Mouse (Mus musculus) ES-Bruce4 (cell line): Measurements from ENCODE around the gene Itpkc.

Source experiments
- CTCF ChIP-seq: IDR thresholded peaks from one replicate; pipeline ENCODE4 v1.8.1; 2011; ENCODE audit warnings: low read depth, low read length
- POLR2A ChIP-seq: IDR thresholded peaks from one replicate; pipeline ENCODE4 v1.8.1; 2011; ENCODE audit warnings: low read length; ENCODE audit not compliant: insufficient read depth

- peak; percentile 58 for TF ChIP-seq CTCF
- TF ChIP-seq POLR2A, result no peak
Measured at GRCm38 (mm10) chr7:27255721-27256120, 27.3 kb upstream of the Itpkc start.
